Mouse (Mus musculus) neural tube, embryonic 14.5 days (tissue): ENCODE measurements around the gene Dupd1. TPM values are rescaled to one million over a fixed set of nuclear protein-coding genes. Genes with fewer than 3 reads are reported as not detected.

ENCODE experiments used
- ATAC-seq: fragments of 200-750 bp; cut with Nextera tagmentation; 2 replicates; pipeline ENCODE4 v1.8.0; 2017; ENCODE audit warnings: low read depth, mild to moderate bottlenecking, moderate TSS enrichment, moderate library complexity
- H3K27ac ChIP-seq: fragments of 300-500 bp; sonication (generic); 2 replicates; pipeline ENCODE4 v1.5.1; 2014; ENCODE audit warnings: low read depth, mild to moderate bottlenecking, control low read depth, low read length, moderate library complexity, mixed read lengths
- H3K27me3 ChIP-seq: fragments of 300-500 bp; sonication (generic); 2 replicates; pipeline ENCODE4 v1.6.1; 2014; ENCODE audit warnings: low read length; ENCODE audit not compliant: control insufficient read depth, insufficient read depth
- H3K36me3 ChIP-seq: fragments of 300-500 bp; sonication (generic); 2 replicates; pipeline ENCODE4 v1.6.1; 2014; ENCODE audit warnings: low read length, mixed read lengths; ENCODE audit not compliant: control insufficient read depth, insufficient read depth
- H3K4me1 ChIP-seq: fragments of 300-500 bp; sonication (generic); 2 replicates; pipeline ENCODE4 v1.6.1; 2014; ENCODE audit warnings: low read length; ENCODE audit not compliant: control insufficient read depth, insufficient read depth
- H3K4me2 ChIP-seq: fragments of 300-500 bp; sonication (generic); 2 replicates; pipeline ENCODE4 v1.6.1; 2014; ENCODE audit warnings: mild to moderate bottlenecking, low read depth, low read length, control low read depth
- H3K4me3 ChIP-seq: fragments of 300-500 bp; sonication (generic); 2 replicates; pipeline ENCODE4 v1.5.1; 2014; ENCODE audit warnings: low read depth, low read length, control low read depth, mixed read lengths
- H3K9ac ChIP-seq: fragments of 300-500 bp; sonication (generic); replicated peaks from 2 replicates; pipeline ENCODE4 v1.6.1; 2014; ENCODE audit warnings: low read depth, mild to moderate bottlenecking, control low read depth, low read length, mixed read lengths
- H3K9me3 ChIP-seq: fragments of 300-500 bp; sonication (generic); 2 replicates; pipeline ENCODE4 v1.6.1; 2016; ENCODE audit warnings: low read length; ENCODE audit not compliant: control insufficient read depth
- WGBS: fragments of 180-500 bp; shearing (Covaris S2); extraction: QIAGEN DNeasy Blood & Tissue Kit; methylation state at CpG from one replicate; pipeline ENCODE4 v1.1.7; 2014; 5-methylcytosine and 5-hydroxymethylcytosine counted together
- polyA plus RNA-seq: library from polyadenylated mRNA; unstranded; fragments of >200 nt; fragmentation: Nextera tagmentation; extraction: Ambion mirVana; gene quantifications from 2 replicates; pipeline ENCODE4 v1.2.1, GENCODE M21; 2014

Gene Dupd1
- polyA plus RNA-seq, 1 experiment from 2014 or later: 0.17 TPM

GRCm38 (mm10) chr14:21733131-21733905 lies 18.9 kb upstream of the Dupd1 start:
- Histone ChIP-seq H3K9me3 (no peaks in the 10 kb centered on the region), H3K27ac (no peak overlapping the region), H3K36me3 (no peaks in the 10 kb centered on the region), H3K9ac (no peak overlapping the region), H3K4me3 (no peak overlapping the region), H3K4me1 (no peaks in the 10 kb centered on the region), H3K27me3 (no peaks in the 10 kb centered on the region), H3K4me2 (no peak overlapping the region)
- 93% methylated on average over 15 of the region's 15 CpGs for WGBS
- ATAC-seq: no peak

- no peak overlapping the region for H3K4me2 ChIP-seq
- ATAC-seq: no peak
- H3K27me3 ChIP-seq: no peaks in the 10 kb centered on the region
- H3K36me3 ChIP-seq: no peaks in the 10 kb centered on the region
- H3K9ac ChIP-seq: no peak overlapping the region
- WGBS: 90% methylated on average over 4 of the region's 4 CpGs
- no peak overlapping the region for H3K4me3 ChIP-seq
- H3K27ac ChIP-seq: no peak overlapping the region
- no peaks in the 10 kb centered on the region for H3K4me1 ChIP-seq
- H3K9me3 ChIP-seq: no peaks in the 10 kb centered on the region
Observed at GRCm38 (mm10) chr14:21729936-21730335, 15.6 kb upstream of the Dupd1 start.

GRCm38 (mm10) chr14:21729031-21729732 lies 14.8 kb upstream of the Dupd1 start:
- Histone ChIP-seq H3K9me3 (no peaks in the 10 kb centered on the region), H3K4me2 (no peak overlapping the region), H3K9ac (no peak overlapping the region), H3K36me3 (no peaks in the 10 kb centered on the region), H3K4me1 (no peaks in the 10 kb centered on the region), H3K27me3 (no peaks in the 10 kb centered on the region), H3K27ac (no peak overlapping the region), H3K4me3 (no peak overlapping the region)
- ATAC-seq: no peak
- WGBS: 92% methylated on average over 6 of the region's 6 CpGs

GRCm38 (mm10) chr14:21722021-21722698 lies 7.8 kb upstream of the Dupd1 start:
- no peaks in the 10 kb centered on the region for H3K36me3 ChIP-seq
- no peaks in the 10 kb centered on the region for H3K9me3 ChIP-seq
- H3K4me2 ChIP-seq: no peak overlapping the region
- no peak overlapping the region for H3K27ac ChIP-seq
- WGBS: 57% methylated on average over 8 of the region's 8 CpGs
- H3K27me3 ChIP-seq: no peaks in the 10 kb centered on the region
- ATAC-seq: no peak
- no peak overlapping the region for H3K9ac ChIP-seq
- H3K4me1 ChIP-seq: no peaks in the 10 kb centered on the region
- no peak overlapping the region for H3K4me3 ChIP-seq

- no peak for ATAC-seq
- H3K36me3 ChIP-seq: no peaks in the 10 kb centered on the region
- no peak overlapping the region for H3K9ac ChIP-seq
Observed at GRCm38 (mm10) chr14:21720430-21721205, 6.2 kb upstream of the Dupd1 start.

GRCm38 (mm10) chr14:21719646-21720383 lies 5.4 kb upstream of the Dupd1 start:
- Histone ChIP-seq H3K9ac (no peak overlapping the region), H3K36me3 (no peaks in the 10 kb centered on the region), H3K4me3 (no peak overlapping the region), H3K9me3 (no peaks in the 10 kb centered on the region), H3K4me2 (no peak overlapping the region), H3K27ac (no peak overlapping the region), H3K4me1 (no peaks in the 10 kb centered on the region), H3K27me3 (no peaks in the 10 kb centered on the region)
- WGBS: 76% methylated on average over 17 of the region's 17 CpGs
- ATAC-seq: no peak

More at GRCm38 (mm10) chr14:21720430-21721205, 6.2 kb upstream of the Dupd1 start:
- Histone ChIP-seq H3K9me3 (no peaks in the 10 kb centered on the region), H3K27me3 (no peaks in the 10 kb centered on the region), H3K4me3 (no peak overlapping the region), H3K4me1 (no peaks in the 10 kb centered on the region), H3K4me2 (no peak overlapping the region), H3K27ac (no peak overlapping the region)
- WGBS: 84% methylated on average over 4 of the region's 4 CpGs

- no peaks in the 10 kb centered on the region for H3K9me3 ChIP-seq
- H3K4me1 ChIP-seq: no peaks in the 10 kb centered on the region
- no peak overlapping the region for H3K4me3 ChIP-seq
- WGBS: 76% methylated on average over 2 of the region's 2 CpGs
- ATAC-seq: no peak
- H3K27me3 ChIP-seq: no peaks in the 10 kb centered on the region
- no peak overlapping the region for H3K9ac ChIP-seq
- H3K27ac ChIP-seq: no peak overlapping the region
- no peak overlapping the region for H3K4me2 ChIP-seq
- no peaks in the 10 kb centered on the region for H3K36me3 ChIP-seq
Observed at GRCm38 (mm10) chr14:21711231-21711630, 3.1 kb downstream of the Dupd1 start.

- Histone ChIP-seq H3K36me3 (no peaks in the 10 kb centered on the region), H3K27me3 (no peaks in the 10 kb centered on the region), H3K4me1 (no peaks in the 10 kb centered on the region), H3K4me3 (no peak overlapping the region), H3K27ac (no peak overlapping the region), H3K9me3 (no peaks in the 10 kb centered on the region), H3K4me2 (no peak overlapping the region), H3K9ac (no peak overlapping the region)
- ATAC-seq: no peak
- WGBS: 68% methylated on average over 2 of the region's 2 CpGs
Observed at GRCm38 (mm10) chr14:21709545-21709944, 4.8 kb downstream of the Dupd1 start.
